Mouse (Mus musculus): ENCODE measurements around the gene Diras2. TPM values are rescaled to one million over a fixed set of nuclear protein-coding genes. Genes with fewer than 3 reads are reported as not detected.

Diras2 gene
- total and polyA plus RNA-seq, 2 experiments from 2014 or later = 6.3 to 47.6 TPM

DNA sequence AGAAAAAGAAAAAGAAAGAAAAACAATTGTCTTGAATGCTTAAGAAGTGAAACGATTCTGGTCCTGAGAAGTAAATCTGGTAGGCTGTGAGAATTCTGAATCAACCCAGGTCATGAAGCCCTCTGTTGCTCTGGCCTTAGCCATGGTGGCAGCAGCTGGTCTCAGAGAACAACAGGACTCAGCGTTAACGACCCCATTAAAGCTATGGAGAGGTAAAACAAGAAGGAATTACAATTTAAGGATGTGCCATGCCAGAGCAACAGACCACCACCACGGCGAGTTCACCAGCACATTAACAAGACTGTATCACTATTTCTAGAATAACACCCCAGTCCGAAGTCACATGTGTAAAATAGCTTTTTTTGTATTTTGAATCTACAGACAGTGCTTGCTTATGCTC lies 65.9 kb downstream of the Diras2 start:
- H3K9ac ChIP-seq = no peak overlapping the region
- no peak overlapping the region for H3K27ac ChIP-seq (ENCODE audit: low read depth, low read length)
- H3K4me3 ChIP-seq (ENCODE audit: low read depth, low read length) = no peak overlapping the region
- DNase-seq (no peak), ATAC-seq (no peak)
- no peaks in the 10 kb centered on the region for H3K27me3 ChIP-seq (ENCODE audit: insufficient read depth, low read length)
- no peaks in the 10 kb centered on the region for H3K9me3 ChIP-seq (ENCODE audit: low read length)
- H3K4me2 ChIP-seq (ENCODE audit: low read depth) = no peak overlapping the region
- TF ChIP-seq CTCF (IDR thresholded peaks at IDR 0.05; ENCODE audit: low read depth) = no peak
- H3K4me1 ChIP-seq (ENCODE audit: insufficient read depth) = peaks cover 11% of the 10 kb centered on the region; the same call in 1 of the 2 replicates
- H3K36me3 ChIP-seq (ENCODE audit: insufficient read depth) = no peaks in the 10 kb centered on the region
- 53% methylated on average over 6 of the region's 6 CpGs for WGBS

GRCm38 (mm10) chr13:52459982-52460381 lies 71.1 kb downstream of the Diras2 start:
- ATAC-seq = no peak
- Histone ChIP-seq H3K9ac (no peak overlapping the region), H3K9me3 (ENCODE audit: low read length) (no peaks in the 10 kb centered on the region), H3K27ac (ENCODE audit: low read depth, low read length) (no peak overlapping the region), H3K4me1 (ENCODE audit: insufficient read depth) (no peaks in the 10 kb centered on the region; the same call in 1 of the 2 replicates), H3K36me3 (ENCODE audit: insufficient read depth) (no peaks in the 10 kb centered on the region), H3K4me3 (ENCODE audit: low read depth, low read length) (no peak overlapping the region), H3K27me3 (ENCODE audit: insufficient read depth, low read length) (no peaks in the 10 kb centered on the region), H3K4me2 (ENCODE audit: low read depth) (no peak overlapping the region)
- no peak for TF ChIP-seq CTCF (IDR thresholded peaks at IDR 0.05; ENCODE audit: low read depth)
- DNase-seq = no peak
- 74% methylated on average over 7 of the region's 7 CpGs for WGBS

GRCm38 (mm10) chr13:52457889-52458324 lies 73.2 kb downstream of the Diras2 start:
- DNase-seq = peak; percentile 83
- Histone ChIP-seq H3K9me3 (ENCODE audit: low read length) (no peaks in the 10 kb centered on the region), H3K4me3 (ENCODE audit: low read depth, low read length) (no peak overlapping the region), H3K27me3 (ENCODE audit: insufficient read depth, low read length) (no peaks in the 10 kb centered on the region), H3K4me2 (ENCODE audit: low read depth) (peak overlapping the region; percentile 47), H3K9ac (0 out of 2 replicates have a peak overlapping the region, but pooled peaks have one; percentile 10), H3K36me3 (ENCODE audit: insufficient read depth) (no peaks in the 10 kb centered on the region), H3K4me1 (ENCODE audit: insufficient read depth) (no peaks in the 10 kb centered on the region; the same call in 1 of the 2 replicates), H3K27ac (ENCODE audit: low read depth, low read length) (peak overlapping the region; percentile 63)
- WGBS = 12% methylated on average over 11 of the region's 11 CpGs
- no peak for TF ChIP-seq CTCF (IDR thresholded peaks at IDR 0.05; ENCODE audit: low read depth)
- ATAC-seq = peak; percentile 95

GRCm38 (mm10) chr13:52457177-52457888 lies 73.7 kb downstream of the Diras2 start:
- ATAC-seq (peak; percentile 84), DNase-seq (peak; percentile 83)
- Histone ChIP-seq H3K36me3 (ENCODE audit: insufficient read depth) (no peaks in the 10 kb centered on the region), H3K9me3 (ENCODE audit: low read length) (no peaks in the 10 kb centered on the region), H3K4me3 (ENCODE audit: low read depth, low read length) (no peak overlapping the region), H3K4me2 (ENCODE audit: low read depth) (peak overlapping the region; percentile 47), H3K27me3 (ENCODE audit: insufficient read depth, low read length) (no peaks in the 10 kb centered on the region), H3K4me1 (ENCODE audit: insufficient read depth) (no peaks in the 10 kb centered on the region; the same call in 1 of the 2 replicates), H3K9ac (0 out of 2 replicates have a peak overlapping the region, but pooled peaks have one; percentile 10), H3K27ac (ENCODE audit: low read depth, low read length) (peak overlapping the region; percentile 63)
- 23% methylated on average over 15 of the region's 15 CpGs for WGBS
- peak; percentile 20; the same call in 1 of the 2 replicates for TF ChIP-seq CTCF (IDR thresholded peaks at IDR 0.05; ENCODE audit: low read depth)

- no peak for TF ChIP-seq CTCF (IDR thresholded peaks at IDR 0.05; ENCODE audit: low read depth)
- Histone ChIP-seq H3K4me1 (ENCODE audit: insufficient read depth) (no peaks in the 10 kb centered on the region; the same call in none of the 2 replicates), H3K9me3 (ENCODE audit: low read length) (no peaks in the 10 kb centered on the region), H3K4me3 (ENCODE audit: low read depth, low read length) (no peak overlapping the region), H3K27ac (ENCODE audit: low read depth, low read length) (no peak overlapping the region), H3K27me3 (ENCODE audit: insufficient read depth, low read length) (no peaks in the 10 kb centered on the region), H3K36me3 (ENCODE audit: insufficient read depth) (no peaks in the 10 kb centered on the region), H3K9ac (no peak overlapping the region), H3K4me2 (ENCODE audit: low read depth) (no peak overlapping the region)
- ATAC-seq (no peak), DNase-seq (no peak)
- WGBS = 53% methylated on average over 9 of the region's 9 CpGs
Measured at GRCm38 (mm10) chr13:52455329-52455728, 75.8 kb downstream of the Diras2 start.

GRCm38 (mm10) chr13:52454708-52455250 lies 76.3 kb downstream of the Diras2 start:
- Histone ChIP-seq H3K9me3 (ENCODE audit: low read length) (no peaks in the 10 kb centered on the region), H3K4me1 (ENCODE audit: insufficient read depth) (no peaks in the 10 kb centered on the region; the same call in none of the 2 replicates), H3K36me3 (ENCODE audit: insufficient read depth) (no peaks in the 10 kb centered on the region), H3K27ac (ENCODE audit: low read depth, low read length) (no peak overlapping the region), H3K4me2 (ENCODE audit: low read depth) (no peak overlapping the region), H3K4me3 (ENCODE audit: low read depth, low read length) (no peak overlapping the region), H3K27me3 (ENCODE audit: insufficient read depth, low read length) (no peaks in the 10 kb centered on the region), H3K9ac (no peak overlapping the region)
- 83% methylated on average over 11 of the region's 11 CpGs for WGBS
- no peak for TF ChIP-seq CTCF (IDR thresholded peaks at IDR 0.05; ENCODE audit: low read depth)
- ATAC-seq = no peak
- no peak for DNase-seq

Other genes starting within 250 kb of the Diras2 start
- gene Syk, start 51.9 kb upstream of the Diras2 start, total RNA-seq (2014; rRNA removed) = 2.6 and 4.5 TPM in 2 replicates
- 0.88 and 1.6 TPM in 2 replicates for gene Syk, start 51.9 kb upstream of the Diras2 start, polyA plus RNA-seq (2015; fragmentation: Nextera tagmentation; extraction: Ambion mirVana)

Data from forebrain, postnatal 0 days (tissue).